Mouse (Mus musculus): Measurements from ENCODE around the gene Ttyh3.

GRCm38 (mm10) chr5:140649881-140650414, 1.1 kb upstream of the Ttyh3 start:
- TF ChIP-seq MAFK (IDR thresholded peaks at IDR 0.05; ENCODE audit: insufficient read depth, low read depth, low read length) (no peak), ZC3H11A (IDR thresholded peaks at IDR 0.05; ENCODE audit: borderline replicate concordance, low read depth, low read length) (no peak), CHD2 (IDR thresholded peaks at IDR 0.05; ENCODE audit: low read depth, low read length) (no peak)
